Mouse (Mus musculus): ENCODE data around the gene Ttc28. TPM values are rescaled to one million over a fixed set of nuclear protein-coding genes. Genes with fewer than 3 reads are reported as not detected.

The Ttc28 gene
- polyA plus RNA-seq, 1 experiment from 2014 or later, result 22.8 TPM

- Histone ChIP-seq H3K27ac (no peak overlapping the region), H3K27me3 (no peaks in the 10 kb centered on the region), H3K4me1 (peaks cover 38% of the 10 kb centered on the region), H3K9me3 (replicated peaks) (no peaks in the 10 kb centered on the region), H3K4me2 (no peak overlapping the region), H3K36me3 (ENCODE audit: poor library complexity, severe bottlenecking) (no peaks in the 10 kb centered on the region), H3K4me3 (no peak overlapping the region), H3K9ac (no peak overlapping the region)
- ATAC-seq, result no peak
- 63% methylated on average over 19 of the region's 19 CpGs for WGBS
Observed at GRCm38 (mm10) chr5:111151882-111152759, 272.5 kb downstream of the Ttc28 start.

DNA sequence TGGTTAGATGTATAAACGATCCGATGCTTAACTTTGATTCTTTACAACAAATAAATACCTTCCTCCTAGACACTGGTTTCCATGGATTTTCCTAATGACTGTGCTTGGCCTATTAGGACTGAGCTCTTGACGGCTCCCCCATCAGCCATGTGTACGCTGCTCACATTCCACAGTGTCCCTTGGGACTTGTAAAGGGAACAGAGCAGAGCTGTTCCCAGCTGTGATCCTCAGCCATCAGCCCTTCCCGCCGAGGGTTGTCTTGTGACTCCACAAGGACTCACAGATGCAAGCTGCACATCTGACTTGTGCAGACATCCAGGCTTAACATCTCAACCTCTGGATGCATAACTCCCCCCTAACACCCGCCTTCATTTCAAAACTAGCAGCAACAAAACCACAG, 275.0 kb downstream of the Ttc28 start:
- Histone ChIP-seq H3K27me3 (no peaks in the 10 kb centered on the region), H3K9ac (no peak overlapping the region), H3K4me1 (peaks cover 63% of the 10 kb centered on the region), H3K4me3 (no peak overlapping the region), H3K27ac (no peak overlapping the region), H3K4me2 (no peak overlapping the region), H3K9me3 (replicated peaks) (no peaks in the 10 kb centered on the region), H3K36me3 (ENCODE audit: poor library complexity, severe bottlenecking) (no peaks in the 10 kb centered on the region)
- 16% methylated on average over 7 of the region's 7 CpGs for WGBS
- ATAC-seq, result peak; percentile 73

DNA sequence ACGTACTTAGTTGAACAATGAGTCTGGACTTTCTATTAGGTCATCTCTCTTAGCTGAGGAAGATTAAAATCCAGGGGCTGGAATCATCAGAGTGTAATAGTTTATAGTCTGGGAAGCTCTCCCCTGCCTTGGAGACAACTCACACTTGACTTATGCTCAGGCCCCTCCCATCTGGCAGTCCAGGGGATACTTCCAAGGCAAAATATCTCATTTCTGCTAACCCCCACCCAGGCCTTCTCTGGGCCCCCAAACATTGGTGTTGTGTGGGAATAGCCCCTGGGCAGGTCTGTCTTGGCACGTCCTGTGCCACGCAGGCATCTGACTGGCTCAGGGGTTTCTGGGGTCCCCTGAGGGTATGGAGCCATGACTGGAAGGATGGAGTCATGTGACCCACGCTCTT, 275.7 kb downstream of the Ttc28 start:
- ATAC-seq, result no peak
- Histone ChIP-seq H3K27ac (no peak overlapping the region), H3K9ac (no peak overlapping the region), H3K4me3 (no peak overlapping the region), H3K4me1 (peaks cover 70% of the 10 kb centered on the region), H3K4me2 (no peak overlapping the region), H3K9me3 (replicated peaks) (no peaks in the 10 kb centered on the region), H3K27me3 (no peaks in the 10 kb centered on the region), H3K36me3 (ENCODE audit: poor library complexity, severe bottlenecking) (no peaks in the 10 kb centered on the region)
- 87% methylated on average over 4 of the region's 4 CpGs for WGBS

GRCm38 (mm10) chr5:111155928-111156327, 276.3 kb downstream of the Ttc28 start:
- Histone ChIP-seq H3K27me3 (no peaks in the 10 kb centered on the region), H3K9me3 (replicated peaks) (no peaks in the 10 kb centered on the region), H3K36me3 (ENCODE audit: poor library complexity, severe bottlenecking) (no peaks in the 10 kb centered on the region), H3K27ac (peak overlapping the region; percentile 44; the same call in 1 of the 2 replicates), H3K4me3 (no peak overlapping the region), H3K9ac (no peak overlapping the region), H3K4me1 (peaks cover 76% of the 10 kb centered on the region), H3K4me2 (no peak overlapping the region)
- WGBS, result 91% methylated on average over 12 of the region's 12 CpGs
- ATAC-seq, result no peak

DNA sequence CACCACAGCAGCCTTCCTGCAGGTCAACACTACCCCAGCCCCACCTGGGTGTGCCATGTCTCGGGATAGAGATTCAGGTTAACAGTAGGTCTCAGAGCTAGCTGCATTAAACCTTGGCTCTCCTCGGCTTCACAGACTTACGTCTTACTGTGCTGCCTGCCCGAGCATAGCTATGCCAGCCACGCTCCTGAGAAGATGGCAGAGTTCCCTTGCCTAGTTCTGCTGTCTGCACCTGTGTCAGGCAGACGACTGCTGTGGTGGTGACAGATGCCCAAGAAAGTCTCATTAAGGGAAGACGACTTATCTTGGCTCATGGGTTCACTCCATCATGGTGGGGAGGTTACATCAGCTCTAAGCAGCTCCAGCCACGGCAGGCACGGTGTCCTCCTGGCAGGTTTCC, 278.7 kb downstream of the Ttc28 start:
- no peak overlapping the region for H3K4me3 ChIP-seq
- H3K27ac ChIP-seq, result no peak overlapping the region
- H3K27me3 ChIP-seq, result no peaks in the 10 kb centered on the region
- no peak overlapping the region for H3K9ac ChIP-seq
- no peak for ATAC-seq
- no peaks in the 10 kb centered on the region for H3K9me3 ChIP-seq (replicated peaks)
- no peak overlapping the region for H3K4me2 ChIP-seq
- no peaks in the 10 kb centered on the region for H3K36me3 ChIP-seq (ENCODE audit: poor library complexity, severe bottlenecking)
- peaks cover 84% of the 10 kb centered on the region for H3K4me1 ChIP-seq
- WGBS, result 87% methylated on average over 9 of the region's 9 CpGs

GRCm38 (mm10) chr5:111159628-111160321, 280.2 kb downstream of the Ttc28 start:
- Histone ChIP-seq H3K4me2 (peak overlapping the region; percentile 35), H3K27ac (peak overlapping the region; percentile 73), H3K9ac (peak overlapping the region; percentile 48), H3K4me1 (peaks cover 84% of the 10 kb centered on the region), H3K4me3 (no peak overlapping the region), H3K27me3 (no peaks in the 10 kb centered on the region), H3K36me3 (ENCODE audit: poor library complexity, severe bottlenecking) (no peaks in the 10 kb centered on the region), H3K9me3 (replicated peaks) (no peaks in the 10 kb centered on the region)
- peak; percentile 51 for ATAC-seq
- WGBS, result 32% methylated on average over 23 of the region's 23 CpGs

GRCm38 (mm10) chr5:111161146-111161930, 281.7 kb downstream of the Ttc28 start:
- WGBS, result 72% methylated on average over 7 of the region's 7 CpGs
- Histone ChIP-seq H3K9me3 (replicated peaks) (no peaks in the 10 kb centered on the region), H3K9ac (no peak overlapping the region), H3K4me3 (no peak overlapping the region), H3K36me3 (ENCODE audit: poor library complexity, severe bottlenecking) (no peaks in the 10 kb centered on the region), H3K4me2 (no peak overlapping the region), H3K4me1 (peaks cover 85% of the 10 kb centered on the region), H3K27me3 (no peaks in the 10 kb centered on the region), H3K27ac (no peak overlapping the region)
- ATAC-seq, result no peak

GRCm38 (mm10) chr5:111162857-111163256, 283.3 kb downstream of the Ttc28 start:
- no peak for ATAC-seq
- no peaks in the 10 kb centered on the region for H3K36me3 ChIP-seq (ENCODE audit: poor library complexity, severe bottlenecking)
- 66% methylated on average over 6 of the region's 6 CpGs for WGBS
- H3K4me2 ChIP-seq, result no peak overlapping the region
- peak overlapping the region; percentile 67 for H3K27ac ChIP-seq
- 0 out of 2 replicates have a peak overlapping the region, but pooled peaks have one; percentile 30 for H3K9ac ChIP-seq
- peaks cover 69% of the 10 kb centered on the region for H3K4me1 ChIP-seq
- no peak overlapping the region for H3K4me3 ChIP-seq
- no peaks in the 10 kb centered on the region for H3K9me3 ChIP-seq (replicated peaks)
- H3K27me3 ChIP-seq, result no peaks in the 10 kb centered on the region

DNA sequence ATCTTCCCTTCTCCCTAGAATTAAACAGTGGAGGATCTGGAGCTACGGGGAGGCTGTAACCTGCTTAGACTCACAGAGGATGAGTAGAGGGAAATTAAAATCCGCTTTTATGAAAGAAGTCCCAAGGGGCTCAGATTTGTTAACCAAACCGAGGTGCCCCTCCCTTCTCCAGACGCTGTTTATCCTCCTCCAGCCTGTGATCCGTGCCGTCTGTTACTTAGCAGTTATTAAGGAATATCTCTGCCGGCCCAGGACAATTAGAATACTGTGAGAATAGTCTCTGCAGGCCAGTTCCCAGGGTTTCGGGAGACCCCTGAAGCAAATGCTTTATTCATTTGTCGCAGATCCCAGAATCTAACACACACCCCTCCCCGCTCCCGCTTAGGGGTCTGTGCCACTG, 283.8 kb downstream of the Ttc28 start:
- Histone ChIP-seq H3K9ac (peak overlapping the region; percentile 35; the same call in 1 of the 2 replicates), H3K9me3 (replicated peaks) (no peaks in the 10 kb centered on the region), H3K27ac (peak overlapping the region; percentile 67), H3K4me2 (peak overlapping the region; percentile 29), H3K4me1 (peaks cover 64% of the 10 kb centered on the region), H3K4me3 (no peak overlapping the region), H3K36me3 (ENCODE audit: poor library complexity, severe bottlenecking) (no peaks in the 10 kb centered on the region), H3K27me3 (no peaks in the 10 kb centered on the region)
- ATAC-seq, result peak; percentile 52
- WGBS, result 16% methylated on average over 11 of the region's 11 CpGs

DNA sequence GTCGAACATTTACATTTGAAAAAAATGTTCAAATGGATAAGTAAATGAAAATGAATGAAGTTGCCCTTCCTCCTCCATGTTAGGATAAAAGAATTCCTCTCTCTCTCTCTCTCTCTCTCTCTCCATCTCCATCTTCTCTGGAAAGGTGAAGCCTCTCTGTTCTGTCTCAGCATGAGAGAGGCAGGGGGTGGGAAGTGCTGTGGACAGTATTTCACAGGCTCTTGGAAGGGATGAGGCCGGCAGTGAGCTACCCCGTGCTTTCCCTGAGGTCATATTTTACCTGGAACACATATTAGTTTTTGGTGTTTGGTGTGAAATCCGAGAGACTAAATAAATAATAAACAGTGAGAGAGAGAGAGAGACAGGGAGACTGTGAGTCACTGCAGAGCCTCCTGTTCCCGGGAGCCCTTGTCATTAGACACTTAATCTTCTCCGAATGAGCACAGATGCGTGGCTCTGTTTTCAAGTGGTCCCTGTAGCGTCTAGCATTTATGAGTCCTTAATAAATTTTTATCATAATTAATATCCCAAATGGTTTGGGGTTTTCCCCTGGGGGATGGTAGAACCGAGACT, 284.8 kb downstream of the Ttc28 start:
- H3K27ac ChIP-seq, result peak overlapping the region; percentile 67; the same call in 1 of the 2 replicates
- H3K4me2 ChIP-seq, result no peak overlapping the region
- no peak for ATAC-seq
- no peaks in the 10 kb centered on the region for H3K27me3 ChIP-seq
- WGBS, result 27% methylated on average over 9 of the region's 9 CpGs
- no peak overlapping the region for H3K4me3 ChIP-seq
- 0 out of 2 replicates have a peak overlapping the region, but pooled peaks have one; percentile 35 for H3K9ac ChIP-seq
- H3K4me1 ChIP-seq, result peaks cover 58% of the 10 kb centered on the region
- no peaks in the 10 kb centered on the region for H3K9me3 ChIP-seq (replicated peaks)
- H3K36me3 ChIP-seq (ENCODE audit: poor library complexity, severe bottlenecking), result no peaks in the 10 kb centered on the region

- H3K9ac ChIP-seq, result no peak overlapping the region
- H3K27ac ChIP-seq, result peak overlapping the region; percentile 54; the same call in 1 of the 2 replicates
- no peaks in the 10 kb centered on the region for H3K36me3 ChIP-seq (ENCODE audit: poor library complexity, severe bottlenecking)
- WGBS, result 11% methylated on average over 9 of the region's 9 CpGs
- H3K4me3 ChIP-seq, result no peak overlapping the region
- no peak for ATAC-seq
- H3K4me1 ChIP-seq, result peaks cover 36% of the 10 kb centered on the region
- no peaks in the 10 kb centered on the region for H3K9me3 ChIP-seq (replicated peaks)
- no peak overlapping the region for H3K4me2 ChIP-seq
- no peaks in the 10 kb centered on the region for H3K27me3 ChIP-seq
Observed at GRCm38 (mm10) chr5:111170383-111170782, 290.8 kb downstream of the Ttc28 start.

All from forebrain, embryonic 13.5 days (tissue).